Mouse (Mus musculus): Measurements from ENCODE around the gene Ap2a2. TPM values are rescaled to one million over a fixed set of nuclear protein-coding genes. Genes with fewer than 3 reads are reported as not detected.
"Not testable (repeated sequence)": the region's sequence is repeated elsewhere in the genome, so short reads cannot be mapped to it uniquely, and the experiment has no call there.

Ap2a2 gene
- polyA plus RNA-seq, 1 experiment from 2014 or later, result 93.4 TPM

DNA sequence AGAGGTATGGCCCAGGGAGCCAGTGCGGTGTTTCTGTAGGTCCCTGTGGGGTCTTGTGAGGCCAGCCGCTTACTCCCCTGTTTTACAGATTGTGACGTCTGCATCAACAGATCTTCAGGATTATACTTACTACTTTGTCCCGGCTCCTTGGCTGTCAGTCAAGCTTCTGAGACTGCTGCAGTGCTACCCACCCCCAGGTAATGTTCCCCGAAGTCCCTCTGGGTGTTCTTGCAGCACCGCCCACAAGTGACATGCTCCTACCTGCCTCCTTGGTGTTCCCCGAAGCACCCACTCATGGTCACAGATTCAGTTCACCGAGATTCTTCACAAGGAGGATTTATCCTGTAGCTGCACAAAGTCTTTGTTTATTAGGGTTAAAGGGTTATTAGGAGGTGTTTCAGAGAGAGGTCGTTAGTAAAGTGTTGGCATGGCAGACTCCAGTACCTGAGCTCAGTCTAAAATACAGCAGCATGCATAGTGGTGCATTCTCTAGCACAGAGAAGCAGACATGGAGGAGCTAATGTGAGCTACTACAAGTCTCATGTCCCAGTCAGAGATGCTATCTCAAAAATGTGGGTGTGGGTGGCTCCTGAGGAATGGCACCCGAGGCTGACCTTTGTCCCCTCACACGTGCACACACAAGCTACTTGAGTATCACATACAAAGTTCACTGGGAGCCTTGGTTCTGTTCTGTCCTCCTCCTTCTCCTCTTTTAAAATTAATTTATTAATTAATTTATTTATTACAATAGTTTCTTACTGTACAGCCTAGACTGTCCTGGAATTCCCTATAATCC is 47.9 kb downstream of the Ap2a2 start:
- 64% methylated on average over 11 of the region's 11 CpGs for WGBS
- Histone ChIP-seq H3K4me1 (peaks cover 4% of the 10 kb centered on the region; the same call in 1 of the 2 replicates), H3K27me3 (no peaks in the 10 kb centered on the region), H3K4me3 (no peak overlapping the region), H3K27ac (no peak overlapping the region), H3K9me3 (no peaks in the 10 kb centered on the region), H3K36me3 (peaks cover 93% of the 10 kb centered on the region), H3K9ac (no peak overlapping the region), H3K4me2 (replicated peaks) (no peak overlapping the region)
- no peak for ATAC-seq (ENCODE audit: low FRiP score, low read depth)

DNA sequence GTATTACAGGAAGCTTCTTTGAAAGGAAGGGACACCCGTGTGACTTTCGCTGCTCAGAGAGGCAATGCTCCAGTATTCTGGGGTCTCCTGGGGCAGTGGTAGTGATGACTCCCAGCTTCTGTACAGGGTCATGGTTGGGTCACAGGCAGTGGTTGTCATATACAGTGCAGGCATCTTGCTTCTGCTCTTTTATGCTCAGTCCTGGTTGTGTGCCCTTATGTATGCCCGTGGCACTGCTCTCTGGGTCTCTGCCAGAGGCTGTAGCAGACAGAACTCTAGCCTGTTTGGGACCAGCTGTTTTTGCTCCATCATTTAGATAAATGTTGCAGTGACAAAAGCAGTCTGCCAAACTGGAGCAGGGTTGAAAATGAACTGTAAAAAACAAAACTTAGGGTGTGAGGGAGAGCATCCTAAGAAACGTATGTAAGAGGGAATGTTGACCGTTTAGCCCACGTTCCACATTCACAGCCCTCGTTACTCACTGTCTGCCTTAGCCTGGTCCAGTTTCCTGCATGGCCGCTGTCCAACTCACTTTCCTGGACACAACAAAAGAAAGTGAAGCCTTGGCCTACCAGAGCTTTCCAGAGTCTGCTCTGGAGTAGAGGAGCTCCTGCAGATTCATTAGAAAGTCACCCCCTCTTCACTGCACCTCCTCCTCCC is 49.9 kb downstream of the Ap2a2 start:
- H3K4me3 ChIP-seq, result no peak overlapping the region
- no peak overlapping the region for H3K9ac ChIP-seq
- peaks cover 4% of the 10 kb centered on the region; the same call in 1 of the 2 replicates for H3K4me1 ChIP-seq
- H3K4me2 ChIP-seq (replicated peaks), result no peak overlapping the region
- no peak for ATAC-seq (ENCODE audit: low FRiP score, low read depth)
- 72% methylated on average over 8 of the region's 8 CpGs for WGBS
- H3K27me3 ChIP-seq, result no peaks in the 10 kb centered on the region
- H3K27ac ChIP-seq, result no peak overlapping the region
- H3K9me3 ChIP-seq, result no peaks in the 10 kb centered on the region
- H3K36me3 ChIP-seq, result peaks cover 98% of the 10 kb centered on the region

DNA sequence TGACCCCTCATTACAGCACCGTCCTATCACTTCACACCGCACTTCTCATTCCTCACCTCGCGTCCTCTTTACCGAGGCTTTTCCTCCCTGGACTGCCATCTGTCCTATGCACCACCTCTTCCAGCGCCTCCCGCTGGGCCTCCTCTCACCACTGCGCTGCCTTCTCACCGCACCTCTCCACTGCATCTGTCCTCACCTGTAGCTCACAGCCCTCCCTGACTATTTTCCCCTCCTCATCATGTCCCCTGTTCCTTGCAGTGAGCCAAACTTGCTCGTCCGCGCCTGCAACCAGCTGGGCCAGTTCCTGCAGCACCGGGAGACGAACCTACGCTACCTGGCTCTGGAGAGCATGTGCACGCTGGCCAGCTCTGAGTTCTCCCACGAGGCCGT is 50.4 kb downstream of the Ap2a2 start:
- Histone ChIP-seq H3K9me3 (no peaks in the 10 kb centered on the region), H3K27ac (no peak overlapping the region), H3K4me1 (peaks cover 4% of the 10 kb centered on the region; the same call in 1 of the 2 replicates), H3K9ac (no peak overlapping the region), H3K4me3 (no peak overlapping the region), H3K4me2 (replicated peaks) (no peak overlapping the region), H3K36me3 (peaks cover 98% of the 10 kb centered on the region), H3K27me3 (no peaks in the 10 kb centered on the region)
- no peak for ATAC-seq (ENCODE audit: low FRiP score, low read depth)
- 78% methylated on average over 18 of the region's 18 CpGs for WGBS

DNA sequence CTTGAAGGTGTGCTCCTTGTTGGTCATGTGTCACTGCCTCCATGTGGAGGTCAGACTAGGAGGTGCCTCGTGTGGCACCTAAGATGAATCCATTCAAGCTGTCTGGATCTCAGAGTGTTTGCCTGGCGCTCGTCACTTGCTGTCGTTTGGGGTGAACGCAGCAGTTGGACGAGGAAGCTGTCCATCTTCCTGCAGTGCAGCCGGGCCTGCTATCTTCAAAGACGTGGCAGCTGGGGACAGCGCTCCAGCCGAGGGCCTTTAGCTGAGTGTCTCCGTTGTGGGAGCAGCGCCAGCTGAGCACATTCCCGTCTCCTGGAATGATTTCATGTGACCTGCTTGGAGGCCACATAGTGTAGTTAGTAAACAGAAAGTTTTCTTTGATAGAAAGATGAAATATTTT is 50.8 kb downstream of the Ap2a2 start:
- no peak for ATAC-seq (ENCODE audit: low FRiP score, low read depth)
- peaks cover 4% of the 10 kb centered on the region; the same call in 1 of the 2 replicates for H3K4me1 ChIP-seq
- no peak overlapping the region for H3K4me3 ChIP-seq
- no peak overlapping the region for H3K4me2 ChIP-seq (replicated peaks)
- no peak overlapping the region for H3K9ac ChIP-seq
- H3K9me3 ChIP-seq, result no peaks in the 10 kb centered on the region
- H3K27ac ChIP-seq, result no peak overlapping the region
- no peaks in the 10 kb centered on the region for H3K27me3 ChIP-seq
- H3K36me3 ChIP-seq, result peaks cover 96% of the 10 kb centered on the region
- 66% methylated on average over 13 of the region's 13 CpGs for WGBS

DNA sequence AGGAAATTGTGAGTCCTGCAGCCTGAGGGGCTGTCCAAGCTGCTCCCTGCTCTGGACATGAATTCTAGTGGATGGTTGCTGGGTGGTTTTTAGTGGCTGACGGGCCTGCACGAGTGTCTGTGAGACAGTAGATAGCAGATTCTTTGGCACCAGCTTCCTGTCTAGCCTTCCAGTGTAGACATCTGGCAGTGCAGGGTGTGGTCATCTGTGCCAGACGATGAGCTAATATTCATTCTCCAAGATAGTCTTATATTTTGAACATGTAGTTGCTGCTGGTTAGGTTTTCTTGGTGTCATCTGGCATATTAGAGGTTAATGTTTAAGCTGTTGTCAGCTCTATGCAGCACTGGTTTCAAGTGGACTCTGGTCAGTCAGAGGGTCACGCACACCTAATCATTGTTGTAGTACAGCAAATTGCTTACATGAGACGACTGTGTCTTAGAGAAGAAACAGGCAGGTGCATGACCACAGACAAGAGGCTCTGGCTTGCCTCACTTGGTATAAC is 52.4 kb downstream of the Ap2a2 start:
- Histone ChIP-seq H3K4me3 (no peak overlapping the region), H3K27me3 (no peaks in the 10 kb centered on the region), H3K4me1 (peaks cover 4% of the 10 kb centered on the region; the same call in 1 of the 2 replicates), H3K9me3 (no peaks in the 10 kb centered on the region), H3K4me2 (replicated peaks) (no peak overlapping the region), H3K36me3 (peaks cover 96% of the 10 kb centered on the region), H3K27ac (no peak overlapping the region), H3K9ac (no peak overlapping the region)
- 86% methylated on average over 5 of the region's 5 CpGs for WGBS
- no peak for ATAC-seq (ENCODE audit: low FRiP score, low read depth)

DNA sequence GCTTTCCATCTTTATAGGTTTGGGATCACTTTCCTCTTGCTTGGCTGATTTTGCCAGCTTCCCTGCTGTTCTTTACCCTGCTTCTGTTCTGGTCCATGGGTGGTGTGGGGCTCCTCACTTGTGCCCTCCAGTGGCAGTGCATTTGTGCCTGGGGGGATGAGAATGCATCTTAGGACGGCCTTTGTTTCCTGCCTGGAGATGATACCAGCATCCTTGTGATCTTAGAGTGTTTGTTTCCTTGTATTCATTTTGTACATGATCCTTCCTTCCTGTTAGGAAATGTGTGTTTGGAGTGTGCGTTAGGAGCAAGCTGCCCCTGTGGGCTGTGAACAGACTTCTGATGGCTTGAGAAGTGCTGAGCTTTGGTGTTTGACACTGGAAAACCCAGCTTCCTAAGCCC is 62.2 kb downstream of the Ap2a2 start:
- Histone ChIP-seq H3K9ac (no peak overlapping the region), H3K36me3 (peaks cover 96% of the 10 kb centered on the region)
- 82% methylated on average over 2 of the region's 2 CpGs for WGBS

DNA sequence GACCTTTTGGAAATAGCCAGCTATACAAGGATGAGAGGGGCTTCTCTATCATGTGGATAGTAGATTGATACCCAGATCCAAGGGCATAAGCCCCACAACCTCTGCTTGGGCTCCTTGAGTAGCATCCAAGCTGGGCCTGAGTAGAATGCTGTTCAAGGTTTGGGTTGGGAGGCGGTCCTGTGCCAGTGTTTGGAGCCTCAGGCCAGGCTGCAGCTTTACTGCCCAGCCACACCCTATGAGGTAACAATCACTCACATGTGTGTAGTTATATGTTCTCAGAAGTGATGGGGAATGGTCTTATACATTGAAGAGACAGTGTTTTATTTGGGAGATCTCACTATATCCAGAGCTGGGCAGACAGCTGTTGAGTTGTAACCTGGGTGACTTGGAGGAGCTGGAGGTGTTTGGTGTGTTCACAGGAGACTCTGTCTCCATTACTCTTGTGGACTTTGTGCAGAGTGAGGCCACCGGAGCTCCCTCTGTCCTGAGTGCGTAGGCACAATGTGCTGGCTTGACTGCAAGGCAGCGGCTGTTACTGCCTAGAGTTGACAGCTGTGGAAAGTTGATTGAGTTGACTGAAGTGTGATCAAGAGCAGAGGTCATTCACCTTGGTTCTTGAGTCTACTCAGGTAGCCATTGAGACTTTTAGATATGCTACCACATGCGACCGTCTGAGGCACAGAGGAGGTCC is 63.3 kb downstream of the Ap2a2 start:
- H3K4me1 ChIP-seq, result no peaks in the 10 kb centered on the region
- H3K4me2 ChIP-seq (replicated peaks), result no peak overlapping the region
- no peak overlapping the region for H3K9ac ChIP-seq
- no peak overlapping the region for H3K4me3 ChIP-seq
- no peaks in the 10 kb centered on the region for H3K27me3 ChIP-seq
- WGBS, result 92% methylated on average over 6 of the region's 6 CpGs
- H3K27ac ChIP-seq, result no peak overlapping the region
- peaks cover 97% of the 10 kb centered on the region for H3K36me3 ChIP-seq
- no peaks in the 10 kb centered on the region for H3K9me3 ChIP-seq
- no peak for ATAC-seq (ENCODE audit: low FRiP score, low read depth)

More for the DNA sequence above, 62.2 kb downstream of the Ap2a2 start:
- Histone ChIP-seq H3K27me3 (no peaks in the 10 kb centered on the region), H3K4me1 (no peaks in the 10 kb centered on the region), H3K27ac (no peak overlapping the region), H3K4me2 (replicated peaks) (no peak overlapping the region), H3K4me3 (no peak overlapping the region), H3K9me3 (no peaks in the 10 kb centered on the region)
- no peak for ATAC-seq (ENCODE audit: low FRiP score, low read depth)

DNA sequence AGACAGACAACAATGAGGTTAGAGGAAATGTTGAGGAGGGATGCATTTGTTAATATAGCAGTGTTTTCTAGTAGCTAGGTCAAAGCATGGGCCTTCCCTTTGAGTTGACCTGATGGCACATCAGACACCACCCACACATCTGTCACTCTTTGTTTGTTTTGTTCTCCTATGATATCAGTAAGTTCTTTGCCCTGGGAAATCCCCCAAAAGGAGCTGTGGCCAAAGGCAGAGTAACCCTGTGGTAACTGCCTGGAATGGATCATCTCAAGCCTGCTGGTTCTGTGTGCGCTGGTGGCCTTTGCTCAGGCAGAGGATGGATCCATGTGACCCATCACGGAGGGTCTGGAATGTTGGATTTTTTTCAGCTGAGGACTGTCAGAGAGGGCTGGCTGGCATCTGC is 66.0 kb downstream of the Ap2a2 start:
- Histone ChIP-seq H3K4me2 (replicated peaks) (no peak overlapping the region), H3K36me3 (peaks cover 97% of the 10 kb centered on the region), H3K9ac (no peak overlapping the region), H3K27ac (no peak overlapping the region), H3K4me3 (no peak overlapping the region), H3K9me3 (no peaks in the 10 kb centered on the region), H3K27me3 (no peaks in the 10 kb centered on the region), H3K4me1 (no peaks in the 10 kb centered on the region)
- 93% methylated on average over 2 of the region's 2 CpGs for WGBS
- ATAC-seq (ENCODE audit: low FRiP score, low read depth), result no peak

DNA sequence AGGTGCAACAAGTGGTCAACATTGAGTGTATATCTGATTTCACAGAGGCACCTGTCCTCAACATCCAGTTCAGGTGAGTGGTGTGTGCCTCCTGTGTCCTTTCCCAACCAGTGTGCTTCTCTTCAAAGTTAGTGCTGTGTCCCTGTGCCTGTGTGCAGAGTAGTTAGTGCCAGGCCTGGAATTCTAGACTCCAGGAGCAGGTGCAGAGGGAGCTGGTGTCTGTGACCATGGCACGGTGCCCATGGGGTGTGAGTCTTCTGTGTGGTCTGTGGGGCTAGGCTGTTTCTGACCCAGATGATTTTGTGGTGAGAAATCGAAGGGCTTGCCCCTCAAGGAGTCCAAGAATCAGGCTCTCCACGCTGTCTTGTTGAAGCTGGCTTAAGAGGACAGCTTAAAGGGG is 67.3 kb downstream of the Ap2a2 start:
- WGBS, result 93% methylated on average over 3 of the region's 3 CpGs

DNA sequence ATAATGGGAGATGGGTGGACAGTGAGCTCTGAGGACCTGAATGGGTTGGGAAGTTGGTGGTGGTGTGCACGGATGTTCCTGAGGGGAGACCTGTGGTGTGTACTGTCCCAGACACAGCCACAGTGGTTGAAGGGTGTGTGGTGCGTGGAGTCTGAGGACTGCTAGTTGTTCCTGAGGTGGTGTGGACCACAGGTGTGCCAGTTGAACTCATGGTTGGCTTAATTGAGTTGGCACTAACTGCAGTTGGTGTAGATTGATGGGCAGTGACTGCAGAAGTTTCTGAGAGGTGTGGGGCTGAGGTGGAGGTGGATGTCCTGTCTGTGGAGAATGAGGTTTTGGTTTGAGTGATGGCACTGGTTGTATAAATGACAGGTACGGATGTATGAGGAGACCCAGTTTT is 76.1 kb downstream of the Ap2a2 start:
- H3K4me3 ChIP-seq; H3K4me2 ChIP-seq (replicated peaks): not testable (repeated sequence)
- ATAC-seq (ENCODE audit: low FRiP score, low read depth), result peak; percentile 44; the same call in 1 of the 2 replicates

More for the DNA sequence above, 67.3 kb downstream of the Ap2a2 start:
- Histone ChIP-seq H3K4me2 (replicated peaks) (no peak overlapping the region), H3K9me3 (no peaks in the 10 kb centered on the region), H3K27ac (no peak overlapping the region), H3K27me3 (no peaks in the 10 kb centered on the region), H3K4me1 (no peaks in the 10 kb centered on the region), H3K4me3 (no peak overlapping the region), H3K36me3 (peaks cover 97% of the 10 kb centered on the region), H3K9ac (no peak overlapping the region)
- ATAC-seq (ENCODE audit: low FRiP score, low read depth), result no peak

DNA sequence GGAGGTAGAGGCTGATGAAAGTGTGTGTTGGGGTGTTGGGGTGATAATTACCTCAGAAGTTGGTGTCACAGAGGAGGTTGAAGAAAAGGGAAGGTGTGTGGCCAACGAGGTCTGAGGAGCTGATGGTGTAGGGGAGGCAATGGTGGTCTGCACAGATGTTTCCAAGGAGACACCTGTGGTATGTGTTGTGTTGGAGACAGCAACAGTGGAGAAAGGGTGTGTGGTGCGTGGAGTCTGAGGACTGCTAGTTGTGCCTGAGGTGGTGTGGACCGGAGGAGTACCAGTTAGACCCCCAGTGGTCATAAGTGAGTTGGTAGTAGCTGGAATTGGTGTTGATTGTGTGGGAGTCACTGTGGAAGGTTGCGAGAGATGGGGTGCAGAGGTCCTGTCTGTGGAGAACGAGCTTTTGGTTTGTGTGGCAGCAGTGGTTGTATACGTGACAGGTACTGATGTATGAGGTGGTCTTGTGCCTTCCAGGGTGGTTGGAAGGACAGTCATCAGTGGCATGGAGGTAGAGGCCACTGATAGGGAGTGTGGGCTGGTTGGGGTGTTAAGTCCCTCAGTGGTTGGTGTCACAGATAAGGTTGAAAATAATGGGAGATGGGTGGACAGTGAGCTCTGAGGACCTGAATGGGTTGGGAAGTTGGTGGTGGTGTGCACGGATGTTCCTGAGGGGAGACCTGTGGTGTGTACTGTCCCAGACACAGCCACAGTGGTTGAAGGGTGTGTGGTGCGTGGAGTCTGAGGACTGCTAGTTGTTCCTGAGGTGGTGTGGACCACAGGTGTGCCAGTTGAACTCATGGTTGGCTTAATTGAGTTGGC is 76.8 kb downstream of the Ap2a2 start:
- not testable (repeated sequence) for H3K27ac ChIP-seq; H3K9ac ChIP-seq; H3K9me3 ChIP-seq; H3K4me1 ChIP-seq; H3K4me2 ChIP-seq (replicated peaks); H3K4me3 ChIP-seq; H3K27me3 ChIP-seq
- WGBS, result 92% methylated on average over 6 of the region's 8 CpGs
- H3K36me3 ChIP-seq, result peaks cover 13% of the 10 kb centered on the region
- ATAC-seq (ENCODE audit: low FRiP score, low read depth), result peak; percentile 59

More for the DNA sequence above, 76.1 kb downstream of the Ap2a2 start:
- over 99% methylated on average over 2 of the region's 3 CpGs for WGBS
- not testable (repeated sequence) for H3K27me3 ChIP-seq, H3K9ac ChIP-seq, H3K9me3 ChIP-seq, H3K4me1 ChIP-seq, H3K27ac ChIP-seq
- H3K36me3 ChIP-seq, result peaks cover 19% of the 10 kb centered on the region

Data from limb, embryonic 13.5 days (tissue).